Mouse (Mus musculus) neutrophil, adult 83 days (primary cell): ENCODE data around the gene B3galt4. TPM values are rescaled to one million over a fixed set of nuclear protein-coding genes. Genes with fewer than 3 reads are reported as not detected.

Source experiments
- total RNA-seq, 2 experiments: library from RNA; stranded (reverse); gene quantifications; one replicate each; pipeline ENCODE4 v1.2.4; 2023

B3galt4 gene
- 10 to 100 TPM; 10.3 to 10.5 TPM for total RNA-seq

GRCm38 (mm10) chr17:33951021-33951946, at the start of gene B3galt4:
Gene B3galt4 (minus strand): TSS chr17:33951488.

GRCm38 (mm10) chr17:34000150-34000537, 48.9 kb upstream of the B3galt4 start, which contains the start of gene H2-K1:
Gene H2-K1 (minus strand): TSS chr17:34000347.

GRCm38 (mm10) chr17:33955555-33956214, 4.4 kb upstream of the B3galt4 start, which contains the start of the genes Vps52 and Rps18:
Gene Vps52 (plus strand): TSS chr17:33955812.
Gene Rps18 (minus strand): TSS chr17:33956001.

GRCm38 (mm10) chr17:33940206-33940805, 11.0 kb downstream of the B3galt4 start, which contains the start of the genes Pfdn6 and Wdr46:
Gene Pfdn6 (minus strand): TSS chr17:33940343.
Gene Wdr46 (plus strand): TSS chr17:33940660.

GRCm38 (mm10) chr17:33929371-33930279, 21.7 kb downstream of the B3galt4 start, which contains the start of gene Rgl2:
Gene Rgl2 (plus strand): TSS chr17:33929543.

GRCm38 (mm10) chr17:33915671-33916250, 35.5 kb downstream of the B3galt4 start, which contains the start of the genes Tapbp and Zbtb22:
Gene Tapbp (plus strand): TSS chr17:33915899.
Gene Zbtb22 (plus strand): TSS chr17:33915904.

GRCm38 (mm10) chr17:33909077-33909868, 42.0 kb downstream of the B3galt4 start, which contains the start of gene Daxx:
Gene Daxx (plus strand): TSS chr17:33909414.

GRCm38 (mm10) chr17:33904835-33905234, 46.5 kb downstream of the B3galt4 start, which contains the start of gene Platr17:
Gene Platr17 (plus strand): TSS chr17:33905135.

Other genes with a start within 250 kb of the B3galt4 start
- 10 to 100 TPM; 53.2 to 58.4 TPM for gene March2, start 232.8 kb downstream of the B3galt4 start, total RNA-seq
- 100 to 1,000 TPM; 157 to 164 TPM for gene Rab11b, start 191.0 kb downstream of the B3galt4 start, total RNA-seq
- 1 to 10 TPM; 1.9 to 2.0 TPM for gene Angptl4, start 169.7 kb downstream of the B3galt4 start, total RNA-seq
- 1 to 10 TPM; 4.7 to 6.3 TPM for gene Kank3, start 141.0 kb downstream of the B3galt4 start, total RNA-seq
- gene Rps28, start 126.9 kb downstream of the B3galt4 start, total RNA-seq, result 1,000 to 10,000 TPM; 1,192 to 1,292 TPM
- gene Ndufa7, start 126.9 kb downstream of the B3galt4 start, total RNA-seq, result 100 to 1,000 TPM; 111 TPM
- 1 to 10 TPM; 1.4 to 1.6 TPM for gene Cd320, start 108.4 kb downstream of the B3galt4 start, total RNA-seq
- gene Gm7029, start 77.7 kb downstream of the B3galt4 start, total RNA-seq, result not detected
- 10 to 100 TPM; 43.5 to 51.2 TPM for gene Kifc1, start 60.8 kb downstream of the B3galt4 start, total RNA-seq
- under 1 TPM in 1 of 2 experiments, not detected in 1; 0.75 TPM for gene Platr17, start 46.4 kb downstream of the B3galt4 start, total RNA-seq
- gene Daxx, start 42.1 kb downstream of the B3galt4 start, total RNA-seq, result 10 to 100 TPM; 31.0 to 43.2 TPM
- 100 to 1,000 TPM; 223 to 251 TPM for gene Tapbp, start 35.6 kb downstream of the B3galt4 start, total RNA-seq
- gene Zbtb22, start 35.6 kb downstream of the B3galt4 start, total RNA-seq, result 10 to 100 TPM; 33.5 to 33.8 TPM
- 100 to 1,000 TPM; 227 to 229 TPM for gene Rgl2, start 21.9 kb downstream of the B3galt4 start, total RNA-seq
- 10 to 100 TPM; 47.8 to 54.5 TPM for gene Pfdn6, start 11.1 kb downstream of the B3galt4 start, total RNA-seq
- 10 to 100 TPM; 21.7 to 22.4 TPM for gene Wdr46, start 10.8 kb downstream of the B3galt4 start, total RNA-seq
- gene Vps52, start 4.3 kb upstream of the B3galt4 start, total RNA-seq, result 10 to 100 TPM; 54.0 to 58.9 TPM
- 100 to 1,000 TPM; 476 to 509 TPM for gene Rps18, start 4.5 kb upstream of the B3galt4 start, total RNA-seq
- gene H2-K1, start 48.9 kb upstream of the B3galt4 start, total RNA-seq, result 1,000 to 10,000 TPM; 1,097 to 1,101 TPM
- 10 to 100 TPM in 1 of 2 experiments, 1 to 10 TPM in 1; 8.4 to 13.9 TPM for gene Ring1, start 73.2 kb upstream of the B3galt4 start, total RNA-seq
- 10 to 100 TPM; 59.9 to 61.3 TPM for gene H2-Ke6, start 76.6 kb upstream of the B3galt4 start, total RNA-seq
- gene Slc39a7, start 80.2 kb upstream of the B3galt4 start, total RNA-seq, result 10 to 100 TPM; 60.8 to 68.3 TPM
- gene Rxrb, start 80.3 kb upstream of the B3galt4 start, total RNA-seq, result 10 to 100 TPM; 45.9 to 68.6 TPM
- gene Col11a2, start 87.9 kb upstream of the B3galt4 start, total RNA-seq, result 10 to 100 TPM; 16.6 to 17.7 TPM
- 1 to 10 TPM; 1.1 to 1.9 TPM for gene H2-Oa, start 140.9 kb upstream of the B3galt4 start, total RNA-seq
- 10 to 100 TPM; 57.6 to 63.6 TPM for gene H2-DMa, start 168.1 kb upstream of the B3galt4 start, total RNA-seq
- gene Brd2, start 171.1 kb upstream of the B3galt4 start, total RNA-seq, result 100 to 1,000 TPM; 215 to 218 TPM
- gene H2-DMb2, start 191.8 kb upstream of the B3galt4 start, total RNA-seq, result 10 to 100 TPM; 22.7 to 25.3 TPM
- gene H2-DMb1, start 201.6 kb upstream of the B3galt4 start, total RNA-seq, result 10 to 100 TPM; 33.3 to 51.5 TPM
- gene Tap1, start 236.1 kb upstream of the B3galt4 start, total RNA-seq, result 10 to 100 TPM; 47.4 to 56.7 TPM
- gene Psmb9, start 236.3 kb upstream of the B3galt4 start, total RNA-seq, result 10 to 100 TPM; 83.3 to 88.3 TPM
- 100 to 1,000 TPM in 1 of 2 experiments, 10 to 100 TPM in 1; 89.4 to 111 TPM for gene Psmb8, start 246.2 kb upstream of the B3galt4 start, total RNA-seq